Mouse (Mus musculus): ENCODE results near the gene Brms1l. TPM values are rescaled to one million over a fixed set of nuclear protein-coding genes. Genes with fewer than 3 reads are reported as not detected.

Gene Brms1l
- polyA plus RNA-seq, 1 experiment, result 28.6 TPM

GRCm38 (mm10) chr12:55916250-55916649 is 80.1 kb downstream of the Brms1l start:
- no peak overlapping the region for H3K4me3 ChIP-seq (replicated peaks)
- TF ChIP-seq FLI1 (IDR thresholded peaks at IDR 0.05; ENCODE audit: low read length) (no peak), GATA1 (IDR thresholded peaks at IDR 0.05; ENCODE audit: borderline replicate concordance, low read length) (no peak)
- no peaks in the 10 kb centered on the region for H3K4me1 ChIP-seq
- H3K27me3 ChIP-seq (replicated peaks), result no peaks in the 10 kb centered on the region
- 0 out of 2 replicates have a peak, but pooled peaks cover 3% of the 10 kb centered on the region for H3K9me3 ChIP-seq
- H3K36me3 ChIP-seq (replicated peaks; ENCODE audit: low read length), result no peaks in the 10 kb centered on the region

- no peaks in the 10 kb centered on the region for H3K36me3 ChIP-seq (replicated peaks; ENCODE audit: low read length)
- peak overlapping the region; percentile 62 for H3K4me3 ChIP-seq (replicated peaks)
- H3K9me3 ChIP-seq, result 0 out of 2 replicates have a peak, but pooled peaks cover 3% of the 10 kb centered on the region
- H3K4me1 ChIP-seq, result no peaks in the 10 kb centered on the region
- TF ChIP-seq GATA1 (IDR thresholded peaks at IDR 0.05; ENCODE audit: borderline replicate concordance, low read length) (no peak), FLI1 (IDR thresholded peaks at IDR 0.05; ENCODE audit: low read length) (no peak)
- H3K27me3 ChIP-seq (replicated peaks), result no peaks in the 10 kb centered on the region
These were observed 80.9 kb downstream of the Brms1l start for GRCm38 (mm10) chr12:55917020-55917419.

Other genes starting within 250 kb of the Brms1l start
- not detected in 2 replicates for gene Insm2, start 236.9 kb upstream of the Brms1l start, polyA plus RNA-seq (2012; ENCODE audit: insufficient read depth, low replicate concordance)
- 6.6 TPM in 1 of 2 replicates, not detected in the other for gene Ralgapa1, start 15.2 kb upstream of the Brms1l start, polyA plus RNA-seq (2012; ENCODE audit: insufficient read depth, low replicate concordance)

Measured in megakaryocyte, embryonic 14.5 days (primary cell).